Mouse (Mus musculus): Measurements from ENCODE around the gene Olfr325.

DNA sequence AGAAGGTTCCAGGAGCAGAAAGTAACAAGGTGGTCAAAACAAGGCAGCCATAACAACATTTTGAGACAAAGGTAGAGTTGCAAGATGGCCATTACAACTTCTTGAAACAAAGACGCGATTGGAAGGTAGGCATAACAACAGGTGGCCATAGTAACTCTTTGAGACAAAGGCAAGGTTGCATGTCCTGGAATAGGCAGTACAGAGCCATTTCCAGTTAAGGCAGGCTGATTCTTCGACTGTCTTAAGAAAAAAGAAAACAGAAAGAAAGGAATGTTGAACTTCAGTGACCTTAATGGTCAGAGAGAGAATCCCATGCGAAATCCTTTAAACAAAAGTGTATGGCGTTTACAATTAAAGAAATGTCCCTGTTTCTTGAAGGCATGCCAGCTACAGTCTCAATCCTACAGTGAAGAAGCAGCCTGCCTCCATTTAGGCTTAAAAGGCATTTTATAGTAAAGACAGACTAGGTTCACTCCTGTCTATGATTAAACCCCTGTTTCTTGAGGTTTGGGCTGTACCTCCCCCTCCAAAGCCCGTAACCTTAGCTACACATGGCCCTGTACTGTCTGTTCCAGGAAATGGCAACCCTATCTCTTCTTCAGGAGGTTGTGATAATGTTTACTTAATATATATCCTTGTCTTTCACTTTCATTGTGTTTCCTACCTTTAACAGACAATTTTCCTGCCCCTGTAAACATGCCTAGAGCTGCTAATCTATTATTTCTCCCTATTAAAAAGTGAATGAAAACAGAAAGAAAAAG, 25.4 kb downstream of the Olfr325 start:
- no peak for TF ChIP-seq CTCF (IDR thresholded peaks at IDR 0.05; ENCODE audit: borderline replicate concordance, insufficient read depth, low read depth, low read length)
- TF ChIP-seq POLR2A (IDR thresholded peaks at IDR 0.05; ENCODE audit: borderline replicate concordance, insufficient read depth, low read length), result no peak

All from cerebellum, adult 2 months (tissue).